Mouse (Mus musculus) heart, embryonic 12.5 days (tissue): ENCODE results near the gene Tgif2. TPM values are rescaled to one million over a fixed set of nuclear protein-coding genes. Genes with fewer than 3 reads are reported as not detected.
"Not testable (repeated sequence)": the region's sequence is repeated elsewhere in the genome, so short reads cannot be mapped to it uniquely, and the experiment has no call there.

Experiments used
- ATAC-seq: fragments of 200-750 bp; cut with Nextera tagmentation; 2 replicates; pipeline ENCODE4 v1.8.0; 2017; ENCODE audit warnings: moderate TSS enrichment, moderate library complexity; ENCODE audit not compliant: insufficient number of reproducible peaks, low FRiP score
- H3K27ac ChIP-seq: fragments of 300-500 bp; sonication (generic); 2 replicates; pipeline ENCODE4 v1.5.1; 2016; ENCODE audit warnings: mild to moderate bottlenecking, moderate library complexity; ENCODE audit not compliant: poor library complexity, severe bottlenecking
- H3K27me3 ChIP-seq: fragments of 300-500 bp; sonication (generic); replicated peaks from 2 replicates; pipeline ENCODE4 v1.6.1; 2016; ENCODE audit warnings: mild to moderate bottlenecking, moderate library complexity
- H3K36me3 ChIP-seq: fragments of 300-500 bp; sonication (generic); 2 replicates; pipeline ENCODE4 v1.6.1; 2016; ENCODE audit warnings: mild to moderate bottlenecking, moderate library complexity
- H3K4me1 ChIP-seq: fragments of 300-500 bp; sonication (generic); replicated peaks from 2 replicates; pipeline ENCODE4 v1.6.1; 2016; ENCODE audit warnings: mild to moderate bottlenecking
- H3K4me2 ChIP-seq: fragments of 300-500 bp; sonication (generic); 2 replicates; pipeline ENCODE4 v1.6.1; 2016; ENCODE audit warnings: mild to moderate bottlenecking, moderate library complexity
- H3K4me3 ChIP-seq: fragments of 300-500 bp; sonication (generic); 2 replicates; pipeline ENCODE4 v1.5.1; 2016; ENCODE audit warnings: mild to moderate bottlenecking
- H3K9ac ChIP-seq: fragments of 300-500 bp; sonication (generic); 2 replicates; pipeline ENCODE4 v1.6.1; 2016; ENCODE audit warnings: mild to moderate bottlenecking, moderate library complexity
- H3K9me3 ChIP-seq: fragments of 300-500 bp; sonication (generic); replicated peaks from 2 replicates; pipeline ENCODE4 v1.6.1; 2016; ENCODE audit warnings: mild to moderate bottlenecking, moderate library complexity
- WGBS: fragments of 180-500 bp; shearing (Covaris S2); methylation state at CpG from one replicate; pipeline ENCODE4 v1.1.7; 2016; 5-methylcytosine and 5-hydroxymethylcytosine counted together
- polyA plus RNA-seq: library from polyadenylated mRNA; unstranded; fragments of >200 nt; fragmentation: Nextera tagmentation; extraction: Ambion mirVana; gene quantifications from 2 replicates; pipeline ENCODE4 v1.2.1, GENCODE M21; 2016

The Tgif2 gene
- polyA plus RNA-seq, 1 experiment from 2014 or later = 43.1 TPM

DNA sequence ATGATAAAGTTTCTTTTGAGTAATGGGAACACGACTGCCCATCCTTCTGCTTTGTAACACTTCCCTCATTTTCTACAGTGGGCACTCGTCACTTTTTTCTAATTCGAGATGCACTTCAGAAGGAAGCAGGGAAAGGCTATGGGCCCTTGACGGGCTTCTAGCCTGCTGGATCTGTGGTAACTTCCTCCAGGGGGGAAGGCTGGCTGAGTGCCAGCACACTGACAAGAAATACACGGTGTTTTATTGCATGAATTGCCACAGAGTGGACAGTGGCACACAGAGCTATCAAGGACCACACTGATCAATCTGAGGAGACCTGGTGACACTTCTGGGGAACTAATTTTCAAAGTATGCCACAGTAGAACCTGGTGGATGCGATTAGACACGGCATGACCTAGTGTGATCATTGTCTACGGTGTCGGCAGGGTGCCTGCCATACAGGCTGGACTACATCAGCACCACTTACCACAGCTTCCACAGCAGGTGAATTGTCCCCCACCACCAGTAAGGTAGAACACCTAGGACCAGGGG, 56.6 kb downstream of the Tgif2 start:
- H3K27me3 ChIP-seq = no peaks in the 10 kb centered on the region
- no peak overlapping the region for H3K4me3 ChIP-seq
- no peak overlapping the region for H3K4me2 ChIP-seq
- no peaks in the 10 kb centered on the region for H3K9me3 ChIP-seq
- ATAC-seq = no peak
- H3K27ac ChIP-seq = no peak overlapping the region
- H3K4me1 ChIP-seq = peaks cover 20% of the 10 kb centered on the region
- H3K36me3 ChIP-seq = no peaks in the 10 kb centered on the region
- H3K9ac ChIP-seq = no peak overlapping the region
- 63% methylated on average over 9 of the region's 9 CpGs for WGBS

DNA sequence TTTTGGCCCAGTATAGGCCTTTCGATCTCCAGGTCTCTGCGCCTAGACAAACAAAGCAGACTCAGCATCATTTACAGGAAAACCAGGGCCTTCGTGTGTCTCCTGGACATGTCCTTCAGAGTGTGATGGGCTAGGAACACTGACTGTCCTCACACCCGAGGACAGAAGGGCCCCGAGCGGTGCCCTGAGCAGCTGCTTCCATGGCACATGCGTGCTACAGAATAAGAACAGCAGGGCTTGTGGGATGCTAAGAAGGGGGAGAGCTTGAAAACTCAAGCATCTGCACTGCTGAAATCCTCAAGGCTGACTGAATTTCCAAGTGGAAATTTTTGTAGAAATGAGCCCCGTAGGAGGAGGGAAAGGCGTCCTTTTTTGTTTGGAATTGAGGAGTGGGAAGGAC, 57.2 kb downstream of the Tgif2 start:
- 82% methylated on average over 9 of the region's 9 CpGs for WGBS

DNA sequence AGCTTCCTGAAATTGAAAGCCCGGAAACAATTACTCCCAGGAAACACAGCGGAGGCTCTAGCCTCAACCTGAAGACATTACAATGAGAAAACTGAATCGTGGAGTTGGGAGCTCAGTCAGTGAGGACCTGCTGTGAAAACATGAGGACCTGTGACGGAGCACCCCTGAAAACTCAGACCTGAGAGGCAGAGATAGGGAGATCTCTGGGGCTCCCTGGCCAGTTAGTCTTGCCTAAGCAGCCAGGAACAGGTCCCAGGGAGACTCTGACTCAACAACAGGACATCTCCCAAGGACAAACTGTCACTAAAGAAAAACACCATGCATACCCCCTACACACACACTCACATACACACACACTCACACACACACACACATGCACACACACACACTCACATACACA, 58.6 kb downstream of the Tgif2 start:
- ATAC-seq = no peak
- no peak overlapping the region for H3K4me3 ChIP-seq
- WGBS = 37% methylated on average over 4 of the region's 4 CpGs

More for the DNA sequence above, 57.2 kb downstream of the Tgif2 start:
- Histone ChIP-seq H3K4me2 (no peak overlapping the region), H3K27me3 (no peaks in the 10 kb centered on the region), H3K4me3 (no peak overlapping the region), H3K4me1 (peaks cover 20% of the 10 kb centered on the region), H3K9me3 (no peaks in the 10 kb centered on the region), H3K9ac (no peak overlapping the region), H3K27ac (no peak overlapping the region), H3K36me3 (no peaks in the 10 kb centered on the region)
- no peak for ATAC-seq

GRCm38 (mm10) chr2:156899184-156899583, 59.4 kb downstream of the Tgif2 start:
- H3K4me2 ChIP-seq = no peak overlapping the region
- WGBS = 42% methylated on average over 4 of the region's 4 CpGs
- no peaks in the 10 kb centered on the region for H3K36me3 ChIP-seq
- no peak overlapping the region for H3K9ac ChIP-seq
- H3K27ac ChIP-seq = no peak overlapping the region
- H3K4me3 ChIP-seq = no peak overlapping the region
- ATAC-seq = no peak
- no peaks in the 10 kb centered on the region for H3K27me3 ChIP-seq
- H3K9me3 ChIP-seq = no peaks in the 10 kb centered on the region
- H3K4me1 ChIP-seq = peaks cover 20% of the 10 kb centered on the region

More for the DNA sequence above, 58.6 kb downstream of the Tgif2 start:
- H3K27me3 ChIP-seq = no peaks in the 10 kb centered on the region
- no peaks in the 10 kb centered on the region for H3K9me3 ChIP-seq
- H3K36me3 ChIP-seq = no peaks in the 10 kb centered on the region
- no peak overlapping the region for H3K4me2 ChIP-seq
- H3K9ac ChIP-seq = no peak overlapping the region
- no peak overlapping the region for H3K27ac ChIP-seq
- peaks cover 20% of the 10 kb centered on the region for H3K4me1 ChIP-seq

DNA sequence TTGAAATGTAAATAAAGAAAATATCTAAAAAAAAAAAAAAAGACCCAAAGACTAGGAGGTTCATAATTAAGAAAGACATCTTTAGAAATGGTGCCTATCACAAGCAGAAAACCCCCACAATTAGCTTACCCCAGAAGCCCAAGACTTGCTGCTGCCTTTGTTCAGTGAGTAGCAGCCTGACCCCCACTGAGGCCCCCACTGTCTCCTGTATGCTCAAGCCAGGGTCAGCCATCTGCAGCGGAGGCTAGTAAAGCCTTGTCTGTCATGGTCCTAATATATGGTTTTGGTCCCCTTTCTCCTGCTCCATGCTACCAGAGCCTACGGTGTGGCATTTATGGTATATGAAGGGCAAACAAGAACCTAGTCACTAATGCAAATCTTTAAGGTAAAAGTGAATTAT, 61.5 kb downstream of the Tgif2 start:
- no peaks in the 10 kb centered on the region for H3K36me3 ChIP-seq
- H3K9ac ChIP-seq = no peak overlapping the region
- H3K9me3 ChIP-seq = no peaks in the 10 kb centered on the region
- ATAC-seq = no peak
- H3K27ac ChIP-seq = no peak overlapping the region
- H3K4me1 ChIP-seq = peaks cover 16% of the 10 kb centered on the region
- no peak overlapping the region for H3K4me2 ChIP-seq
- no peaks in the 10 kb centered on the region for H3K27me3 ChIP-seq
- 81% methylated on average over 2 of the region's 2 CpGs for WGBS
- no peak overlapping the region for H3K4me3 ChIP-seq

DNA sequence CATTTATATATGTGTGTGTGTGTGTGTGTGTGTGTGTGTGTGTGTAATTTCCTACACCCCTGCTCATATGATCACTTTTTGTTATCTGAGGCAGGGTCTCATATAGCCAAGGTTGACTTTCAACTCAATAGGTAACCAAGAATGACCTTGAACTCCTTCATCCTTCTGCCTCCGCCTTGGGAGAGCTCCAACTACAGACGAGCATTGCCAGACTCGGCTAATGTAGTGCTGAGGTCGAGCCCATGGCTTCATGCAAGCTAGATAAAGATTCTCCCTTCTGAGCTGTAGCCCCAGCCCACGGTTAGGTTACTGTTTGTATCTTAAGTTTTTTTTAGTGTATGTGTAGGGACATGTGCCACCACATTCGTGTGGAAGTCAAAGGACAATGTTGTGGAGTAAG, 62.1 kb downstream of the Tgif2 start:
- Histone ChIP-seq H3K9me3 (no peaks in the 10 kb centered on the region), H3K9ac (no peak overlapping the region)
- ATAC-seq = no peak

DNA sequence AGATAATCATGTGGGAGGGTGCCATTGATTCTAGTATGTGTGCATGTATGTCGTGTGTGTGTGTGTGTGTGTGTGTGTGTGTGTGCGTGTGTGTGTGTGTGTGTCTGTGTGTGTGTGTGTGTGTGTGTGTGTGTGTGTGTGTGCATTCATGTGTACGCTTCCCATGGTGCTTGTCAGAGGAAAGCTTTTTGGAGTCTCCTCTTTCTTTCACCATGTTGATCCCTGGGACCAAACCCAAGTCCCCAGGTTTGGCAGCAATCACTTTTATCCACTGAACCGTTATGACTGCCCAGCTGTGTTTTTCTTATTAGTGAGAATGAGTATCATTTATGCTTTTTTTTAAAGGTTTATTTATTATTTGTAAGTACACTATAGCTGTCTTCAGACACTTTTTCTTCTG, 62.6 kb downstream of the Tgif2 start:
- H3K9me3 ChIP-seq, H3K36me3 ChIP-seq, ATAC-seq, H3K27ac ChIP-seq, H3K4me3 ChIP-seq, H3K9ac ChIP-seq, H3K4me2 ChIP-seq, H3K27me3 ChIP-seq: not testable (repeated sequence)
- 83% methylated on average over 3 of the region's 4 CpGs for WGBS
- peaks cover 13% of the 10 kb centered on the region for H3K4me1 ChIP-seq

More for the DNA sequence above, 62.1 kb downstream of the Tgif2 start:
- no peaks in the 10 kb centered on the region for H3K27me3 ChIP-seq
- H3K36me3 ChIP-seq = no peaks in the 10 kb centered on the region
- peaks cover 14% of the 10 kb centered on the region for H3K4me1 ChIP-seq
- no peak overlapping the region for H3K4me2 ChIP-seq
- WGBS = 55% methylated on average over 6 of the region's 6 CpGs
- no peak overlapping the region for H3K4me3 ChIP-seq
- no peak overlapping the region for H3K27ac ChIP-seq

- no peaks in the 10 kb centered on the region for H3K27me3 ChIP-seq
- no peak overlapping the region for H3K4me3 ChIP-seq
- no peaks in the 10 kb centered on the region for H3K36me3 ChIP-seq
- no peak overlapping the region for H3K9ac ChIP-seq
- peaks cover 5% of the 10 kb centered on the region for H3K4me1 ChIP-seq
- no peaks in the 10 kb centered on the region for H3K9me3 ChIP-seq
- no peak for ATAC-seq
- no peak overlapping the region for H3K4me2 ChIP-seq
- WGBS = 33% methylated on average over 2 of the region's 2 CpGs
- no peak overlapping the region for H3K27ac ChIP-seq
Observed at GRCm38 (mm10) chr2:156903367-156903766, 63.6 kb downstream of the Tgif2 start.

Other genes starting within 250 kb of the Tgif2 start
- gene Dlgap4, start 226.3 kb upstream of the Tgif2 start, polyA plus RNA-seq = 72.1 and 73.4 TPM in 2 replicates
- gene Myl9, start 64.6 kb upstream of the Tgif2 start, polyA plus RNA-seq = 1,723 and 1,724 TPM in 2 replicates
- 3.5 and 4.5 TPM in 2 replicates for gene 4930518I15Rik, start 17.9 kb downstream of the Tgif2 start, polyA plus RNA-seq
- 193 and 203 TPM in 2 replicates for gene Rab5if, start 23.1 kb downstream of the Tgif2 start, polyA plus RNA-seq
- gene Sla2, start 47.2 kb downstream of the Tgif2 start, polyA plus RNA-seq = 0.55 and 0.65 TPM in 2 replicates
- gene Ndrg3, start 152.0 kb downstream of the Tgif2 start, polyA plus RNA-seq = 31.3 and 32.3 TPM in 2 replicates
- gene Dsn1, start 167.1 kb downstream of the Tgif2 start, polyA plus RNA-seq = 39.1 and 41.0 TPM in 2 replicates
- gene Soga1, start 239.2 kb downstream of the Tgif2 start, polyA plus RNA-seq = 4.5 and 5.2 TPM in 2 replicates
- gene Tldc2, start 247.0 kb downstream of the Tgif2 start, polyA plus RNA-seq = not detected in 2 replicates